In the genomic region with DNA sequence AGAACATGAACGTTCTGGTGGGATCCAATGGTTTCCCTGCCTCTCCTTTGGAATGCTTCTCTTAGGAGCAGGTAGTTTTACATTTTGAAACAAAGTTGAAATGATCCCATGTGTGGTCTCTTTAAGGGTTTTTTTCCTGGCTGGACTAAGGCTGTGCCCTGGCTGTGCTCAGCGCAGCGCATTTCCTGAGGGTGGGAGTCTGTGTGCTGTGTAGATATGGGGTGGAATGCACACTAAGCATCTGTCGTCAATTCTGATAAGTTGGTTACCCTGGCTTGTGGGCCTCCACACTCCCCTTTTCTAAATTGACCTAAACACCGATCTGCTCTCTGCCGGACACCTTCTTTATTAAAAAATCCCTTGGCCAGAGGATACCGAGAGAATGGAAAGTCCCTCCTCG, we compare ENCODE assay signal across 10 mouse cellular contexts. TPM values are rescaled to one million over a fixed set of nuclear protein-coding genes. Genes with fewer than 3 reads are reported as not detected.
DNase-seq lines count a peak whose midpoint lies in the region; ATAC-seq and TF ChIP-seq lines count a peak whose summit lies in the region.
"Had no signal": no experiment of that assay in that cellular context is flagged by ENCODE, and none has a peak within 500 bp of the region (broad histone marks: within the 10 kb centered on the region; RNA-seq: fewer than 3 reads in every experiment).

No protein-coding gene starts in this region.

- peak; percentile 72; the same call in 1 of the 2 replicates for ATAC-seq in heart, embryonic 15.5 days (replicated peaks; ENCODE audit: insufficient number of reproducible peaks, insufficient read depth, low FRiP score, low read depth)
- ATAC-seq in G1E (ENCODE audit: extremely low read depth, insufficient number of reproducible peaks, low FRiP score, poor library complexity, severe bottlenecking): peak; percentile 34; the same call in 1 of the 2 replicates
- ATAC-seq in liver, embryonic 14.5 days (ENCODE audit: insufficient read depth): peak; percentile 89

- WGBS in heart, embryonic 15.5 days: 23% methylated on average over 8 of the region's 8 CpGs
- 27% methylated on average over 8 of the region's 8 CpGs for WGBS in liver, embryonic 14.5 days (ENCODE audit: insufficient replicate concordance)

- peaks cover 8% of the 10 kb centered on the region for H3K4me1 ChIP-seq in heart, embryonic 15.5 days (replicated peaks)
- peaks cover 15% of the 10 kb centered on the region for H3K4me1 ChIP-seq in G1E (ENCODE audit: insufficient read depth, low read depth, low read length)
- H3K4me1 ChIP-seq in liver, embryonic 14.5 days (replicated peaks; ENCODE audit: control insufficient read depth in 2 of 2, insufficient read depth in 2 of 2, low read length in 1 of 2): peaks cover 4 to 14% of the 10 kb centered on the region in 2 experiments; a peak in 3 of 4 replicates
- H3K4me1 ChIP-seq: embryonic facial prominence, embryonic 12.5 days had no signal

- peak; percentile 11 for DNase-seq in embryo, embryonic 10 days (ENCODE audit: low spot score)
- DNase-seq in embryo, embryonic 11 days: no peak
- no peak for DNase-seq in heart, postnatal 25 days (ENCODE audit: low spot score)
- DNase-seq in G1E (ENCODE audit: low spot score): no peak
- DNase-seq in liver, embryonic 14.5 days (ENCODE audit: low read depth in 3 of 3, low spot score in 3 of 3): peak in 2 of 3 experiments; percentile 9 to 18
- DNase-seq in adrenal gland, adult 8-10 months: no peak
- no peak for DNase-seq in thymus, postnatal 10 days (ENCODE audit: low spot score in 2 of 2)

- H3K27me3 ChIP-seq in heart, embryonic 15.5 days: peaks cover 2% of the 10 kb centered on the region; the same call in 1 of the 2 replicates
- H3K27me3 ChIP-seq in G1E (ENCODE audit: insufficient read depth, low read length): peaks cover 13% of the 10 kb centered on the region
- no peaks in the 10 kb centered on the region; the same call in none of the 2 replicates for H3K27me3 ChIP-seq in liver, embryonic 14.5 days (ENCODE audit: control insufficient read depth, insufficient read depth, low read length)
- H3K27me3 ChIP-seq: embryonic facial prominence, embryonic 12.5 days had no signal

- H3K4me2 ChIP-seq in heart, embryonic 15.5 days: peak overlapping the region; percentile 57
- peak overlapping the region; percentile 56 for H3K4me2 ChIP-seq in liver, embryonic 14.5 days (ENCODE audit: low read depth)
- H3K4me2 ChIP-seq: embryonic facial prominence, embryonic 12.5 days; limb, embryonic 13.5 days had no signal

- TF ChIP-seq EP300 in liver, embryonic 14.5 days (IDR thresholded peaks at IDR 0.05; ENCODE audit: low read depth): peak; percentile 24; the same call in 1 of the 2 replicates

- intact Hi-C loops in heart, postnatal 25 days (cut with DNase I): loop anchor here (5.0 kb wide), 1 partner anchor 170 kb away; no protein-coding TSS in a partner anchor

- no peaks in the 10 kb centered on the region for H3K9me3 ChIP-seq in heart, embryonic 15.5 days (replicated peaks)
- no peaks in the 10 kb centered on the region for H3K9me3 ChIP-seq in G1E (replicated peaks)
- H3K9me3 ChIP-seq in liver, embryonic 14.5 days (ENCODE audit: control insufficient read depth, low read length): no peaks in the 10 kb centered on the region
- H3K9me3 ChIP-seq: embryonic facial prominence, embryonic 12.5 days; limb, embryonic 13.5 days had no signal

- TF ChIP-seq CTCF in G1E (IDR thresholded peaks at IDR 0.05; ENCODE audit: low read depth, low read length): no peak
- no peak for TF ChIP-seq CTCF in liver, embryonic 14.5 days (IDR thresholded peaks at IDR 0.05; ENCODE audit: low read depth)

- peak overlapping the region; percentile 31 for H3K4me3 ChIP-seq in heart, embryonic 15.5 days
- no peak overlapping the region for H3K4me3 ChIP-seq in G1E (ENCODE audit: low read depth, low read length)
- H3K4me3 ChIP-seq in liver, embryonic 14.5 days (ENCODE audit: insufficient read depth in 1 of 2, low read depth in 2 of 2, low read length in 2 of 2): peak overlapping the region in 1 of 2 experiments; percentile 15; a peak in 1 of 4 replicates
- H3K4me3 ChIP-seq: embryonic facial prominence, embryonic 12.5 days; limb, embryonic 13.5 days had no signal

- H3K36me3 ChIP-seq in heart, embryonic 15.5 days: no peaks in the 10 kb centered on the region
- no peaks in the 10 kb centered on the region for H3K36me3 ChIP-seq in G1E (replicated peaks)
- no peaks in the 10 kb centered on the region for H3K36me3 ChIP-seq in liver, embryonic 14.5 days (replicated peaks; ENCODE audit: control insufficient read depth, insufficient read depth, low read depth)
- H3K36me3 ChIP-seq: embryonic facial prominence, embryonic 12.5 days; limb, embryonic 13.5 days had no signal

- no peak overlapping the region for H3K9ac ChIP-seq in heart, embryonic 15.5 days
- no peak overlapping the region; the same call in 1 of the 2 replicates for H3K9ac ChIP-seq in liver, embryonic 14.5 days (replicated peaks)
- H3K9ac ChIP-seq: embryonic facial prominence, embryonic 12.5 days; limb, embryonic 13.5 days had no signal

- no peak overlapping the region for H3K27ac ChIP-seq in heart, embryonic 15.5 days
- H3K27ac ChIP-seq in liver, embryonic 14.5 days: no peak overlapping the region
- H3K27ac ChIP-seq: embryonic facial prominence, embryonic 12.5 days; limb, embryonic 13.5 days had no signal

RNA-seq across cellular contexts. Expression of a gene that starts 28.3 kb away (rescaled TPM):
- polyA plus RNA-seq in heart, embryonic 15.5 days (2015; fragmentation: Nextera tagmentation; extraction: Ambion mirVana): 129 and 144 TPM in 2 replicates
- 10 to 100 TPM; 24.7 to 24.8 TPM for total RNA-seq in heart, postnatal 25 days (2021)
- 6.1 and 7.4 TPM in 2 replicates for total RNA-seq in G1E (2014; fragmentation: Nextera tagmentation)
- 22.1 and 23.6 TPM in 2 replicates for total RNA-seq in G1E (2017)
- polyA plus RNA-seq in G1E (2012): 2.5 and 3.0 TPM in 2 replicates
- polyA plus RNA-seq in liver, embryonic 14.5 days (2012; rRNA removed): 5.6 and 9.3 TPM in 2 replicates
- 14.4 and 17.2 TPM in 2 replicates for polyA plus RNA-seq in liver, embryonic 14.5 days (2014; fragmentation: Nextera tagmentation; extraction: Ambion mirVana)
- 100 to 1,000 TPM in 2 of 4 experiments, 10 to 100 TPM in 2; 34.8 to 283 (median 132) TPM for total RNA-seq in adrenal gland, adult 8-10 months (2022)

Comparison
In these comparisons a context has a peak if more than half of its experiments do, and no peak if none do; other contexts are left out.
1. DNase-seq: peak in embryo, embryonic 10 days (single experiment) and liver, embryonic 14.5 days (2 of 3); none in embryo, embryonic 11 days (single experiment), heart, postnatal 25 days (single experiment), G1E (single experiment), adrenal gland, adult 8-10 months (single experiment) and thymus, postnatal 10 days (0 of 2).
2. ATAC-seq: peak in every context shown above with its lines; median percentile 89 in liver, embryonic 14.5 days; 72 in heart, embryonic 15.5 days; 34 in G1E.